Mouse (Mus musculus) intestine, postnatal 0 days (tissue): ENCODE measurements around the gene Dmbx1. TPM values are rescaled to one million over a fixed set of nuclear protein-coding genes. Genes with fewer than 3 reads are reported as not detected.

Experiments used
- ATAC-seq: fragments of 200-750 bp; cut with Nextera tagmentation; 2 replicates; pipeline ENCODE4 v1.8.0; 2017; ENCODE audit warnings: mild to moderate bottlenecking, moderate TSS enrichment, moderate library complexity
- H3K27ac ChIP-seq: fragments of 300-500 bp; sonication (generic); 2 replicates; pipeline ENCODE4 v1.5.1; 2014; ENCODE audit warnings: mild to moderate bottlenecking, low read depth, low read length, moderate library complexity
- H3K27me3 ChIP-seq: fragments of 300-500 bp; sonication (generic); replicated peaks from 2 replicates; pipeline ENCODE4 v1.6.1; 2014; ENCODE audit warnings: low read length, mixed read lengths; ENCODE audit not compliant: control insufficient read depth, insufficient read depth
- H3K36me3 ChIP-seq: fragments of 300-500 bp; sonication (generic); 2 replicates; pipeline ENCODE4 v1.6.1; 2014; ENCODE audit warnings: mild to moderate bottlenecking, moderate library complexity; ENCODE audit not compliant: control insufficient read depth, insufficient read depth
- H3K4me1 ChIP-seq: fragments of 300-500 bp; sonication (generic); replicated peaks from 2 replicates; pipeline ENCODE4 v1.6.1; 2014; ENCODE audit warnings: antibody characterized with exemption, low read length, mixed read lengths; ENCODE audit not compliant: control insufficient read depth, insufficient read depth
- H3K4me2 ChIP-seq: fragments of 300-500 bp; sonication (generic); replicated peaks from 2 replicates; pipeline ENCODE4 v1.6.1; 2014; ENCODE audit warnings: low read depth, mild to moderate bottlenecking, moderate library complexity
- H3K4me3 ChIP-seq: fragments of 300-500 bp; sonication (generic); 2 replicates; pipeline ENCODE4 v1.5.1; 2014; ENCODE audit warnings: low read depth, low read length
- H3K9ac ChIP-seq: fragments of 300-500 bp; sonication (generic); 2 replicates; pipeline ENCODE4 v1.6.1; 2014; ENCODE audit warnings: mild to moderate bottlenecking, low read depth, low read length
- H3K9me3 ChIP-seq: fragments of 300-500 bp; sonication (generic); 2 replicates; pipeline ENCODE4 v1.6.1; 2016; ENCODE audit warnings: mixed run types; ENCODE audit not compliant: control insufficient read depth
- CTCF ChIP-seq: sonication (generic); IDR thresholded peaks from 2 replicates; pipeline ENCODE4 v1.5.1; 2016; ENCODE audit warnings: low read depth, mild to moderate bottlenecking, control low read depth, antibody characterized with exemption, moderate library complexity
- WGBS: fragments of 180-500 bp; shearing (Covaris S2); extraction: QIAGEN DNeasy Blood & Tissue Kit; methylation state at CpG from one replicate; pipeline ENCODE4 v1.1.7; 2014; 5-methylcytosine and 5-hydroxymethylcytosine counted together
- polyA plus RNA-seq: library from polyadenylated mRNA; unstranded; fragments of >200 nt; fragmentation: Nextera tagmentation; extraction: Ambion mirVana; gene quantifications from 2 replicates; pipeline ENCODE4 v1.2.1, GENCODE M21; 2015

The Dmbx1 gene
- polyA plus RNA-seq, 1 experiment from 2014 or later, result not detected

DNA sequence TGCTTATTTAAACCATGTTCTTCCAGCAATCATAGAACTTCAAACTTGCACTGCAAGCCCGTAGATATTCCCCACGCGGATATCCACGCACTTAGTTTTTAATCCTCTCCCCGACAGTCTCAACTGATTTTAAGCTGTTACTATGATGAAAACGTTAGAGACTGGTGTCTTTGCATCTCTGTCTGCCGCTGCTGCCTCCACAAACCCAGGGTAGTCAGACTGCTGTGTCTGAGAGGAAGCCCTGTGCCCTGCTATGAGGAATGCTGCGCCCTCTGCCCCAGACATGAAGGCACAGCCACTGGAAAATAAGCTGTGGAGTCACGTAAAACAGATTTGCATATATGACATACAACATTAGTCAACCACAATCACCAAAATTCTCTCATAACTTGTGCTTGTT, 60.9 kb downstream of the Dmbx1 start:
- TF ChIP-seq CTCF, result no peak
- ATAC-seq, result no peak
- Histone ChIP-seq H3K9ac (no peak overlapping the region), H3K27me3 (no peaks in the 10 kb centered on the region), H3K9me3 (no peaks in the 10 kb centered on the region), H3K27ac (no peak overlapping the region), H3K36me3 (peaks cover 33% of the 10 kb centered on the region; the same call in 1 of the 2 replicates), H3K4me3 (no peak overlapping the region), H3K4me2 (no peak overlapping the region), H3K4me1 (no peaks in the 10 kb centered on the region; the same call in 1 of the 2 replicates)
- WGBS, result 58% methylated on average over 9 of the region's 9 CpGs

DNA sequence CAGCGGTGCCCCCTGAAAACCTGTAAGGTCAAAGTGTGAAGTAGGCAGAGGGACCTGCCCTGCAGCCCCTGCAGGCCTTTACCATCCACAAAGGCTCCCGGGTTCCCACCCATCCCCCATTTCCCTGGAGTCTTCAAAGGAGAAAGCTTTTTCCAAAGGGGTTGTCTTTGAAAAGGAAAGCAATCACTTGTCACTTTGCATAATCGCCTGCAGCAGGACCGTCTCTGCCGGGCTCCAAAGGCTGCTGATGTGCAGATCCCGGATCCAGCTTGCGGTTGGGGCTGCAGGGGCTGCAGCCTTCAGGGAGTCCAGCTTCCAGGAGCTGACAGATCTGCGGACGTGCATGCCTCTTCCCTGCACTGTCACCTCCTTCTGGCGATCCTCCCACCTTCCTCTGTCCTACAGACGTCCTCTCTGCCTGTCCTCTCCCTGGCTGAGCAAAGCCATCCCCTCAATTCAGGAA, 61.5 kb downstream of the Dmbx1 start:
- Histone ChIP-seq H3K27ac (no peak overlapping the region), H3K27me3 (no peaks in the 10 kb centered on the region), H3K4me1 (no peaks in the 10 kb centered on the region; the same call in 1 of the 2 replicates), H3K36me3 (peaks cover 37% of the 10 kb centered on the region), H3K4me3 (no peak overlapping the region), H3K9ac (no peak overlapping the region), H3K4me2 (no peak overlapping the region), H3K9me3 (no peaks in the 10 kb centered on the region)
- no peak for TF ChIP-seq CTCF
- no peak for ATAC-seq
- 29% methylated on average over 11 of the region's 11 CpGs for WGBS

DNA sequence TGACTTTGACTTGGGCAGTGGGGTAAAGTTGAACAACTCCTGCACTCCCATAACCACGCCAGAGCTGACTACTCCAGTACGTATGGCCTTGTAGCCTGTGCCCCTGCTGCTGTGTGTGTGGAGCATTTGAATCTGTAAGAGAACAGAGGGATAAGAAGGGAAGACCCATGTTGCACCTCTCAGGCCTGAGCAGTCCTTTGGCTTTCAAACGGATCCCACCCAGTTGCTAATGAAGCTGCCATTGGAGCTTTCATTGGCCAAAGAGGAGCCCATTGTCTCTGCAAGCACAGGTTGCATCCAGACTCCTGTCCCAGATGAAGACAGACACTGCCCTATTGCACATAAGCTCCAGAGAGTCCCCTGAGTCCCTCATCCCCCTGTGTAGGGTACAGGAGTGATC, 66.5 kb downstream of the Dmbx1 start:
- no peak for ATAC-seq
- Histone ChIP-seq H3K4me2 (no peak overlapping the region), H3K4me1 (no peaks in the 10 kb centered on the region; the same call in 1 of the 2 replicates), H3K36me3 (peaks cover 68% of the 10 kb centered on the region), H3K9me3 (no peaks in the 10 kb centered on the region), H3K27ac (no peak overlapping the region), H3K4me3 (no peak overlapping the region), H3K9ac (no peak overlapping the region), H3K27me3 (no peaks in the 10 kb centered on the region)
- whole genome bisulfite sequencing, result 87% methylated on average over 3 of the region's 3 CpGs
- TF ChIP-seq CTCF, result no peak

DNA sequence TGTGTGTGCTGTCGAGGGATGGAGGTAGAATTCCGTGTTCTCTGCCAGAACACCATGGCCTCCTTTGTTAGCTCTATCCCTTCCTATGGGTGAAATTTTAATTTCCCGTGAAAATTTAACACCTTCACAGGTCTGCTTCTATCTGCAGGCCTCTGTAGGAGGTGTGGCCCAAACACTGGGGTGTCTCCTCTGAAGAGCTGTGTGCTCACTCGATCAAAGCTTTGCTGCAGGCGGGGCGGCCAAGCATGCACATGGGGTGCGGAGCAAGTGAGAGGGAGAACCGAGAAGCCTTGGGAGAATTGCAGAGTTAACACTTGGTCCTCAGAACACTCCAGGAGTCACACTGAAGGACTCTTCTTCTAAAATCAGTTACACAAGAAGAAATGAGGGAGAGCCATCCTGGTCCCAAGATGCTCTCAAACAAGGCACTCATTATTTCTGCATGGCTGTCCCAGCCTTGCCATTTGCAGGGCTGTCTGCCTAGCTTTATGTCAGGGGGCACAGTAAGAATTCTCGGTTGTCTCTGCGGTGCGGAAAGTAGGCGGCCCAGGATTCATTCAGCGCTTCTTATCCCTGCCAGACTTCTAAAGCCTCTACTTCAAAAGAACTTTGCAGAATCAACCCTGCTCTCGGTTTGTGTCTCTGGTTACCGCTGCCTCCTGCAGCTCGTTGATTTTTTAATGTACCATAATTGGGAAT, 70.1 kb downstream of the Dmbx1 start:
- no peak overlapping the region for H3K4me2 ChIP-seq
- ATAC-seq, result no peak
- WGBS, result 67% methylated on average over 16 of the region's 16 CpGs

More for the DNA sequence above, 70.1 kb downstream of the Dmbx1 start:
- Histone ChIP-seq H3K4me1 (no peaks in the 10 kb centered on the region), H3K4me3 (no peak overlapping the region), H3K9ac (no peak overlapping the region), H3K9me3 (no peaks in the 10 kb centered on the region), H3K36me3 (peaks cover 55% of the 10 kb centered on the region), H3K27ac (no peak overlapping the region), H3K27me3 (no peaks in the 10 kb centered on the region)
- TF ChIP-seq CTCF, result no peak

Other genes with a start within 250 kb of the Dmbx1 start
- gene Efcab14, start 202.2 kb downstream of the Dmbx1 start, polyA plus RNA-seq, result 33.3 and 35.0 TPM in 2 replicates
- gene Tex38, start 158.9 kb downstream of the Dmbx1 start, polyA plus RNA-seq, result 0.33 and 0.44 TPM in 2 replicates
- 40.8 and 43.2 TPM in 2 replicates for gene Atpaf1, start 155.1 kb downstream of the Dmbx1 start, polyA plus RNA-seq
- gene Mob3c, start 111.8 kb downstream of the Dmbx1 start, polyA plus RNA-seq, result 11.8 and 13.6 TPM in 2 replicates
- 12.8 and 15.1 TPM in 2 replicates for gene Mknk1, start 100.7 kb downstream of the Dmbx1 start, polyA plus RNA-seq
- not detected in 2 replicates for gene Kncn, start 55.5 kb downstream of the Dmbx1 start, polyA plus RNA-seq
- gene 6430628N08Rik, start 49.3 kb downstream of the Dmbx1 start, polyA plus RNA-seq, result not detected in 2 replicates
- 105 and 125 TPM in 2 replicates for gene Faah, start 78.0 kb upstream of the Dmbx1 start, polyA plus RNA-seq
- 34.5 and 37.5 TPM in 2 replicates for gene Nsun4, start 114.0 kb upstream of the Dmbx1 start, polyA plus RNA-seq
- 1,002 and 1,003 TPM in 2 replicates for gene Uqcrh, start 135.1 kb upstream of the Dmbx1 start, polyA plus RNA-seq
- gene Lrrc41, start 135.3 kb upstream of the Dmbx1 start, polyA plus RNA-seq, result 49.2 and 52.0 TPM in 2 replicates
- gene Rad54l, start 183.8 kb upstream of the Dmbx1 start, polyA plus RNA-seq, result 5.2 and 6.5 TPM in 2 replicates
- gene Pomgnt1, start 183.9 kb upstream of the Dmbx1 start, polyA plus RNA-seq, result 18.1 and 18.2 TPM in 2 replicates
- gene Lurap1, start 211.4 kb upstream of the Dmbx1 start, polyA plus RNA-seq, result 0.56 and 0.68 TPM in 2 replicates
- gene Tspan1, start 227.7 kb upstream of the Dmbx1 start, polyA plus RNA-seq, result 40.1 and 63.8 TPM in 2 replicates
- gene 1700042G07Rik, start 233.4 kb upstream of the Dmbx1 start, polyA plus RNA-seq, result not detected in 2 replicates
- not detected in 2 replicates for gene Gm49337, start 233.5 kb upstream of the Dmbx1 start, polyA plus RNA-seq